Mouse (Mus musculus): ENCODE data around the gene Mettl25.

DNA sequence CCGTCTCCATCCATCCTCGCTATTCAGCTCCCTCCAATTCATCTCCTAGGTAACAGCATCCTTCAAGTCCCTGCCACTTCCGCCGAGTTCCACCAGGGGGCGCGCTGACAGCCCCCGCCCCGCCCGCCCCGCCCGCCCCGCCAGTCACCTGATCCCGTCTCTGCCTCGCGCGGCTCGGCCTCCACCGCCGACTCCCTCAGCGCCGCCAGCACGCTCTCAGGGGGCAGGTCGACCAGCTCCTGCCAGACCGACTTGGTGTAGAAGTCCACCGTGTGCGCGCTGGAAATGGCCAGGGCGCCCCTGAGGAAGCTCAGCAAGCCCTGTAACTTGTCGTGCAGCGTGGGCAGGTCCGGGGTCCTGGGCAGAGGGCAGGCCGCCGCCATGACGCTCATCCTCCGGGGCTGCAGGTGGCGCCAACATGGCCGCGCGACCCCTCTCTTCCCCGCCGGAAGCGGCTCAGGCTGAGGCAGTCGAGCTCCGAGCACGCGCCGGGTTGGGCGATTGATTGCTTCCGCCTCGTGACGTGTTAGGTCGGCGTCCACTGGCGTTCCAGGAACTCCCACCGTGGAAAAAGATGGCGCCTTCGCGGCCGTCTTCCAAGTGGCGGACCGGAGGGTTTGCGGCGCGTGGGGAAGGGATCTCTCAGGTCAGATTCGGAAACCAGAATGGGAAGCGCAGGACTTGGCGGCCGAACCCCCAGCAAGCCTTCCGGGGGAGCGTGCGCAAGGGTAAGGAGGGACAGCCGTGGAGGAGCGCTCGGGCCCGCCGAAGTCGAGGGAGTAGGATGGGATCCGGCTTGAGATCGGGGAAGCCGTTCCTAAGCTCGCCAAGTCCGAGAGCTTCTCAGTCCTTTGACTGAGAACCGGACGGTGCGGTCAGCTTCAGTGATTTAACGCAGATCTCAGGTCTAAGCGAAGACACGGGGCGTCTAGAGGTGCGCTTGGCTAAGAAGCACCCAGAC is at the start of gene Mettl25, which contains the start of gene Ccdc59:
- TF ChIP-seq POLR2A (IDR thresholded peaks at IDR 0.05; ENCODE audit: insufficient read length, low read depth) (peak; percentile 69), USF1 (IDR thresholded peaks at IDR 0.05; ENCODE audit: low read depth) (no peak), TCF12 (IDR thresholded peaks at IDR 0.05; ENCODE audit: insufficient read depth, poor library complexity, severe bottlenecking) (no peak), POLR2AphosphoS2 (IDR thresholded peaks at IDR 0.05; ENCODE audit: insufficient read length, low read depth) (peak; percentile 85)
